Mouse (Mus musculus): ENCODE results near the gene Lmo7. TPM values are rescaled to one million over a fixed set of nuclear protein-coding genes. Genes with fewer than 3 reads are reported as not detected.

The Lmo7 gene
- polyA plus RNA-seq, 1 experiment: 1.7 TPM

DNA sequence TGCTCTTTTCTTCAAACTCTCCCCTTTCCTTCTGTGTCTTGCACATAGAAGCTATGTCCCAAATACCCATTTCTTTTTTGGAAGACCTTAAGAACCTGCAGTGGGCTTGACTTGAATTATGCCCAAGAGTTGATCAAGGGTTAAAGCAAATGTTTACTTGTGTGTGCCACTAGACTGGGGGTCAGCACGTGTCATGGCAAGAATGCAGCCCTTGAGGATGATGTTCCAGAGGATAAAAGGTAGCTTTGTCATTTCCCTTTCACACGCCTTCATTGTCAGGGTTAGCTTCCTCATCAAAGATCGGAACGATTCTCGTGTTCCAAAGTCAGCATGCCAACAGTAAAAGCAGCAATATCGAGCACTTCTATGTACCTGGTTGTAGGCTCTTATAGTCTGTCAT, 243.4 kb downstream of the Lmo7 start:
- H3K27ac ChIP-seq (ENCODE audit: control insufficient read depth, insufficient read depth, low read depth, low read length): no peak overlapping the region
- H3K36me3 ChIP-seq (ENCODE audit: control insufficient read depth, insufficient read depth, low read length): no peaks in the 10 kb centered on the region
- no peaks in the 10 kb centered on the region for H3K4me1 ChIP-seq (ENCODE audit: control insufficient read depth, insufficient read depth, low read length)
- H3K4me3 ChIP-seq (ENCODE audit: control insufficient read depth, low read depth, low read length): no peak overlapping the region
- TF ChIP-seq CTCF (IDR thresholded peaks at IDR 0.05; ENCODE audit: control insufficient read depth, insufficient read depth, insufficient replicate concordance, low read depth, low read length) (no peak), POLR2A (IDR thresholded peaks at IDR 0.05; ENCODE audit: control insufficient read depth, low read depth, low read length) (no peak)
- no peaks in the 10 kb centered on the region for H3K27me3 ChIP-seq (ENCODE audit: control insufficient read depth, insufficient read depth, low read length)

- no peaks in the 10 kb centered on the region for H3K27me3 ChIP-seq (ENCODE audit: control insufficient read depth, insufficient read depth, low read length)
- H3K27ac ChIP-seq (ENCODE audit: control insufficient read depth, insufficient read depth, low read depth, low read length): no peak overlapping the region
- H3K4me3 ChIP-seq (ENCODE audit: control insufficient read depth, low read depth, low read length): no peak overlapping the region
- no peaks in the 10 kb centered on the region for H3K36me3 ChIP-seq (ENCODE audit: control insufficient read depth, insufficient read depth, low read length)
- H3K4me1 ChIP-seq (ENCODE audit: control insufficient read depth, insufficient read depth, low read length): no peaks in the 10 kb centered on the region
- no peak for TF ChIP-seq CTCF (IDR thresholded peaks at IDR 0.05; ENCODE audit: control insufficient read depth, insufficient read depth, insufficient replicate concordance, low read depth, low read length)
- no peak for TF ChIP-seq POLR2A (IDR thresholded peaks at IDR 0.05; ENCODE audit: control insufficient read depth, low read depth, low read length)
Observed at GRCm38 (mm10) chr14:101976021-101976685, 246.4 kb downstream of the Lmo7 start.

Other genes with a start within 250 kb of the Lmo7 start
- gene Tbc1d4, start 120.8 kb upstream of the Lmo7 start, polyA plus RNA-seq (2012; rRNA removed): 2.0 and 2.2 TPM in 2 replicates
- 11.1 and 12.1 TPM in 2 replicates for gene Commd6, start 89.3 kb upstream of the Lmo7 start, polyA plus RNA-seq (2012; rRNA removed)
- 114 and 130 TPM in 2 replicates for gene Uchl3, start 76.0 kb upstream of the Lmo7 start, polyA plus RNA-seq (2012; rRNA removed)
- 0.48 TPM in 1 of 2 replicates, not detected in the other for gene Gm9922, start 143 bp upstream of the Lmo7 start, polyA plus RNA-seq (2012; rRNA removed)